Mouse (Mus musculus) cortical plate, adult 2 months (tissue): ENCODE results near the gene Pomt2.

Source experiments
- CTCF ChIP-seq: fragments of 200-500 bp; IDR thresholded peaks from 2 replicates; pipeline ENCODE4 v1.5.1; 2011; ENCODE audit warnings: mild to moderate bottlenecking, control low read depth, low read length; ENCODE audit not compliant: insufficient read depth; ENCODE audit errors: extremely low read depth
- POLR2A ChIP-seq: fragments of 200-500 bp; IDR thresholded peaks from 2 replicates; pipeline ENCODE4 v1.6.1; 2011; ENCODE audit warnings: mild to moderate bottlenecking, low read length, control low read depth; ENCODE audit not compliant: insufficient read depth; ENCODE audit errors: extremely low read depth

- no peak for TF ChIP-seq CTCF
- no peak for TF ChIP-seq POLR2A
Measured at GRCm38 (mm10) chr12:87107357-87107977, 40.3 kb downstream of the Pomt2 start.
